Mouse (Mus musculus) erythroblast, embryonic 14.5 days (primary cell): ENCODE measurements around the gene Ddb2.

Source experiments
- GATA1 ChIP-seq: IDR thresholded peaks from 2 replicates; pipeline ENCODE4 v1.6.1; 2012; ENCODE audit warnings: low read length, inconsistent platforms, mixed read lengths
- TAL1 ChIP-seq: IDR thresholded peaks from 3 replicates; pipeline ENCODE4 v1.6.1; 2012; ENCODE audit warnings: low read length, inconsistent platforms, mixed read lengths

- TF ChIP-seq GATA1 (no peak), TAL1 (no peak)
Measured at GRCm38 (mm10) chr2:91217032-91217431, 19.8 kb downstream of the Ddb2 start.
